Mouse (Mus musculus) urinary bladder, adult 2 months (tissue): ENCODE results near the gene Cercam. TPM values are rescaled to one million over a fixed set of nuclear protein-coding genes. Genes with fewer than 3 reads are reported as not detected.
"Not testable (repeated sequence)": the region's sequence is repeated elsewhere in the genome, so short reads cannot be mapped to it uniquely, and the experiment has no call there.

Experiments used
- DNase-seq: peaks from one replicate; pipeline ENCODE4 v3.0.0; 2022; ENCODE audit warnings: low spot score
- polyA plus RNA-seq: library from polyadenylated mRNA; depleted of rRNA; stranded (reverse); fragments of >200 nt; gene quantifications from 2 replicates; pipeline ENCODE4 v1.2.3, GENCODE M21; 2012

Cercam gene
- polyA plus RNA-seq, 1 experiment, result 44.7 TPM

DNA sequence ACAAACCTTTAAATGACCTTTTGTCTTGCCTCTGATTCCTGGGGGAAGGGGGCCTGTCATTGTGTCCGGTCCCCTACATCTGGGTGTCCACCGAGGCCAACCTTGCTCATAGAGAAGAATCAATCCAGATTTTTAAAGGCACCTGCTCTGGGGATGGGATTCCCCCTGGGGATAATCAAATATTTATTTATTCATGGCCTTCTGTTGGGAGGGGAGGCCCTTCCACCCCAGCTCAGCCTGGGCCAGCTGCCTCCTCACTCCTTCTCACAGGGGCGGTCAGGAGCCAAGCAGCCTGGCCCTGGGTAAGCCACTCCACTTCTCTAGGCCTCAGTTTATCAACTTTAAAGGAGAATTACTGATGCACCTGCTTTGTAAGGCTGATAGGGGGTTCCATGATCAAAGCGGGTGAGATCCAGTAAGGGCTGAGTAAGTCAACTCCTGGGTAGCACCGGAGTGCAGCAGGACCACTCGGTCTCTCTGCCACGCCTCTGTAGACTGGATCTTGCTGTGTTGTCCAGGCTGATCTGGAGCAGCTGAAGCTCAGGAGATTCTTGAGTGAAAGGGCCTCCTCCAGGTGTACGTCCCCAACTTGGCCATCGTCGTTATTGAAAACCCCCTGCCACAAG is 13.3 kb upstream of the Cercam start:
- DNase-seq, result no peak

DNA sequence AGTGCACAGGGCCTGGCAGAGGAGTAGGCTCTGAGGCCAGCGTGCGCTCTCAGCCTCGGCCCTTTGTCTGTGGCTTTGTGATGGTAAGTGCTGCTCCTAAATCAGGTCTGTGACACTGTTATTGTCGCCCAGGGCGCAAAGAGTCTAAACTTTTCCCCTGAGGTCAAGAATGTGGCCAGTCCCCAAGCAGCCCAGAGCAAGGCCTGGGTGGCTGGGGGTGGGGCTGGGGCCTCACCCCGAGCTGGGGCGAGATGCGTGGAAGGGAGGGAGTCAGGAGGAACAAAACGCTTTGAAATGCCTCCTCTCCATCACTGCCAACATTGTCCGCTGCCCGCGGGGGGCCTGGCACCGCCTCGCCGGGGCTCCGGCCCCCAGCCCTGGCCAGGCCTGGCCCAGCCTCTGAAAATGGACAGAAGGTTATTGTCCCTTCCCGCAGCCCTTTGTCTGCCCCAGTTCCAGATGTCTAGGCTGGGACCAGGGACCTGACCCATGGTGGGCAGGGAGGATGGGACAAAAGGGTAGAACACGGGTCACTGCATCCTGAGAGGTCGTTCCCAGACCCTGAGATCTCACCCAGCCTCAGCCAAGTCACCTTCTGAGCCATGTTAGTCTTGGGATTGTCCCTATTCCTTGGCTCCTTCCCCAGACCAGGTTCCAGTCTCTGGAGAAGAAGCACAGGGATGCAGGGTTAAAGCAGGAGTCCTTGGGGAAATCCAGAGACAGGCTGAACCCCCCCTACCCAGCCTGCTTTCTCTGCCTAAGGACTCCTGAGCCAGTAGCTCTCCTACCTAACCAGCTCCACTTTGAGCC is 12.3 kb upstream of the Cercam start:
- no peak for DNase-seq

DNA sequence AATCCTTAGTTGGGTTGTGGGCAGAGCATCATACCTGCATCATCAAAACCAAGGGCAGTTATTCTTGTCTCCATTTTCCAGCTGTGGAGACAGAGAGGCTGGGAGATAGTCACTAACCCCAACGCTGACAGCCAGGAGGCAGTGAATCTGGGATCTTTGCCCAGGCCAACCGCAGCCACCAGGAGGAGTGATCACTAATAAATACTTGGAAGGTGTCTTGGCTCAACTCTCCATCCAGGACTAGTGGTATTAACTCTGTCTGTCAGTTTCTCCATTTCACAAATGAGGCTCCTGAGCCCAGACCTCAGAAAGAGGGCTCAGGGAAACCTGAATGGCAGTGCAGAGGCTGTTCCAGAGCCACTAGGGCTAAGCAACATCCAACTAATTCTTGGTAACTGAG is 11.6 kb upstream of the Cercam start:
- DNase-seq, result no peak

DNA sequence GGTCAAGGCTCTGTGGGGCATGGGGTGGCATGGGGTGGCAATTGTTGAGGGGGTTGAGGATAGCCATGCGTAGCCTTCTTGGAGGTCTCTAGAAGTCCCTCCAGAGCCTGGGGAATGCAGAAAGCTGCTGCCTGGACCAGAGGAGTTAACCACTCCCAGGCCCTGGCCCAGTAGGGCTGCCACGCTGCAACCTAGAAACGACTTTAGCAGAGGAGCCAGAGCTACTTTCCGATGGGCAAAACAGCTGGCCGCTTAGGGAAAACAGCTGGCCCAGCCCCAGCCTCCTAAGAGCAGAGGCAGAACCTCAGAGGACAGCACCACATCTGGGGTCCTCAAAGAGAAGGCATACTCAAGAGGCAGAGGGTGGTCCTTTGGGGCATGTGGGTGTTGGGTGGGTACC is 11.0 kb upstream of the Cercam start:
- DNase-seq, result no peak

DNA sequence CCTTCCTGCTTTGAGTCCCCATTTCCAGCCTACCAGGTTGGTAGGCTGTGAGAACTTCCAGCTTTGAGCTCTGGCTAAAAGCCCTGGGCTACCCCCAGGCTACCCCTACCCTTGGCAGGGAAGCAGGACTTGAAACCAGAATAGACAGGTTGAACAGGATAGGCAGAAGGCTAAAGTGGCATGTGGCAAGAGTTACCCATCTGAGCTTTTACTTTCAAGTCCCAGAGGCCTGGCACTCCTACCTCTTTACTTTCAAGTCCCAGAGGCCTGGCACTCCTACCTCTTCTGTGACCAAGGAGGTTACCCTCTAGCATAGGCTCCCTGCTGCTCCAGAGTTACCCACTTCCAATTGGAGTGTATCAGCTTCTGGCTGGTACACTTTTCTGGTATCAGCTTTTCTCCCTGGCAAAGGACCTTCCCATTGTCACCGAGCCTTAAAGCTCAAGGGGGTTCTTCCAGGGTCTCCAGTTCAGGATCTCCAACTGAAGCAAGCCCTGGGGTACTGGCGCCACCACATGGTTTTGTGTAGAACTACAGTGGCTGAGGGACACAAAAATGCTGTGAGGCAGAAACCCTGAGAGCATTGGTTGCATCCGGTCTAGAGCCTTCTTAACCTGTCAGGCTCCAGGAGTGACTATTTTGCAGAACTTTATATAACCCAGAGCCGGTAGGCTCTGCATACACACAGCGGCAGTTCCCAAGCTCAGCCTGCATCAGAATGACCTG is 10.1 kb upstream of the Cercam start:
- DNase-seq, result no peak

DNA sequence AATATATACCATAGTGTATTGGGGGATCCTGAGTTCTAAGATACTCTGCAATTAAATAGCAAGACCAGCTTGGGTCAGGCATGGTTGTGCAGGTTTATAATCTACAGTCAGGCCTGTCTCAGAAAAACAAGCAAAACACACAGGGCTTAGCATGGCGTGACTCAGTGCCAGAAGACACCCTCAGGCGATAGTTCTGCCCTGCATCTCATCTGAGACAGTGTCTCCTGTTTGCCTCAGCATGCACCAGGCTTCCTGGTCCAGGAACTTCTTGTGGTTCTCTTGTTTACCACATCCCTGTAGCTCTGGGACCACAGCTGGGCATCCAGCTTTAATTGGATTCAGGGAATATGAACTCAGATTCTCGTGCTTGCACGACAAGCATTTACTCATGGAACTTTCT is 3.8 kb upstream of the Cercam start:
- no peak for DNase-seq

DNA sequence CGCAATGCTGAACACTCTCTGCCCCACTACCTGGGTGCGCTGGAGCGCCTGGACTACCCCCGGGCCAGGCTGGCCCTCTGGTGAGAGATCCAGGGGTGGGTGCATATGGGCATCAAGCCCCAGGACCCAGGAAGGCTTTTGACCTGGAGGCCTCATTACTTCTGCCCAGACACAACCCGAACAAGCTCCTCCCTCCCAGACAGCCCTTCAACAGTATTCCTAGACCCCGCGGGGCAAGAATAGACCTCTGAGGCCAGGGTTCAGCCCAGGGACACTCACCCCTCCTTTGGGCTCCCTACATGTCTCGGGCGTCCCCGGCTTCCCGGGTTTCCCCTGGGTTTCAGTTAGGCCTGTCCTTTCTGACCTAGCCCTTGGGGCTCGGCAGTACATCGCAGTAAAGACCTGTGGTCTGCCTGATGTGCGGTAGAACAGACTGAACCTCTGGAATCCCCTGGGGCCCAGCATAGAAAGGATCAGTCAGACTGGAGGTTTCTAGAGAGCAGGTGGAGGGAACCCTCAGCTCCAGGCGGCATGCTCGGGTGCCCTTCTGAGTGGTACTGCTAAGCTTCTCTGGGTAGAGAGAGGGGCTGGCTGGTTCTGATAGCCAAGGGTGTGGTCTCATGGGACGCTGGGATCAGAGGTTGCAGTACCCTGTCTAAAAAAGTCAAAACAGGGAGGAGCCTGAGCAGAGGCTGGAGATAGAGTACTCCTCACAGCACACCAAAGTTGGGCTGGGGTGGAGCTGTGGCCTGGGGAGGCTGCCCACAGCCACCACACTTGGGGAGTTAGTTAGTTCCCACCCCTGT is 885 bp downstream of the Cercam start:
- DNase-seq, result peak; percentile 46

DNA sequence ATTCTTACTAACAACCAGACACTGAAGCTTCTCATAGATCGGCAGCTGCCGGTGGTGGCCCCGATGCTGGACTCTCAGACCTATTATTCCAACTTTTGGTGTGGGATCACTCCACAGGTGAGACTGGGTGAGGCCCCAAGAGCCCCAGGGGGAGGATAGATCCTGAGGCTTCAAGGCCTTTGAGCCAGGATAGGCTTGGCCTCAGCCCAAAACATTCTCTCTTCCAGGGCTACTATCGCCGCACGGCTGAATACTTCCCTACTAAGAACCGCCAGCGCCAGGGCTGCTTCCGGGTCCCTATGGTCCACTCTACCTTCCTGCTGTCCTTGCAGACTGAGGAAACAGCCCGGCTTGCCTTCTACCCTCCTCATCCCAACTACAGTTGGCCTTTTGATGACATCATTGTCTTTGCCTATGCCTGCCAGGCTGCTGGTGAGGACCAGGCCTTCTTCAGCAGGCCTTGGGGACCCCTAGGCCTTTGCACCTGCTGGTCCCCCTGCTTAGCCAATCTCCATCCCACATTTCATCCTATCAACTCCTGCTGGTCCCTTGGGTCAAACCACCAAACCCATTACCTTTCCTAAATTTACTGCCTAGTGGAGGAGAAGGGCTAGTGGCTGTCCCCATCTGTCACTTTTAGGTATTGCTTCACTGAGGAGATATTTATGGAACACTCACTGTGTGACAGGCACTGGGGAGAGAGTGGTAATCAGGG is 3.8 kb downstream of the Cercam start:
- no peak for DNase-seq

DNA sequence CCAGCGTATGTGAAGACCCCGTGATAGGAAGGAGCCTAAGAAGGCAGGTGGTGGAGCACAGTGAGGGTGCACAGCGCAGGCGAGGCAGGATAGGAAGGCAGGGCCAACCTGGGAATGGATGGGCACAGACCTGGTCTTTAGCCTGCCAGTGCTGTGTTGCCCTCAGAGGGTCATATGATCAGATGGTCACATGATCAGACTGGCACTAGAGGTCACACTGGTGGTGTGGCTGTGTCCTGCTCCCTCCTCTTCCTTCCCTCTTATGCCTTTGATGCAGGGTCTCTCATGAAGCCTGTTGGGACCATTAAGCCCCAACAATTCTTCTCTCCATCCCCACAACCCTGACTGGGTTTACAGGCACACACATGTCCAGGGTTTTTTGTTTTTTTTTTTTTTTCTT is 4.8 kb downstream of the Cercam start:
- DNase-seq, result no peak

DNA sequence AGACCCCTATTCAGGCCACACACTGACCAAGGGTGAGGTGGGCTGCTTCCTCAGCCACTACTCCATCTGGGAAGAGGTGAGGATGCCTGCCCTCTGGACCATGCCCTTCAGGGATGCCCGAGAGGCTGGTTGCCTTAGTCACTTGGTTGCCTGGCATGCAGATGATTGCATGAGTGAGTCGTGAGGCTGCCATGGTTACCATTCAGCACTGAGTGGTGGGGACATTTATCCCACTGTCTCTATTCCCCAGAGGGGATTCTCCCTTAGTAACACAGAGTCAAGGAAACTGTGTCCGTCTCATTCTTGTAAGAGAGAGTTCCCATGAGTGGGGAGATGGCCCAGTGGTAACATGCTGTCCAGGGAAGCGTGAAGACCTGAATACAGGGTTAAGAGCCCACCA is 9.1 kb downstream of the Cercam start:
- DNase-seq, result no peak

DNA sequence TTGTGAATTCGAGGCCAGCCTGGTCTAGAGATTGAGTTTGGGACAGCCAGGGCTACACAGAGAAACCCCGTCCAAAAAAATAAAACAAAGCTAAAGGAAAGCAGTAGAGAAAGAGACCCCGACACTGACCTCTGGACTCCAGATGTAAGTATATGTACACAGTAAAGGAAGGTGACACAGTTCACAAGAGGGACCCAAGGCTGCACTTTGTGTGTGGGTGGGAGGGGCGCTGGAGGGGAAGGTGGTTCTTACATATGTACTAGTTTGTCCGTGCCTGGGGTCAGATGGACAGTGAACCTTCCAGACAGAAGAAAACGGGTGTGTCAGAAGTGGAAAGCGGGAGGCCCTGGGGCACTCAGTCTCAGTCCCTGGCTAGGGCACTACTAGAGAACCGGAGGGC is 10.2 kb downstream of the Cercam start:
- no peak for DNase-seq

DNA sequence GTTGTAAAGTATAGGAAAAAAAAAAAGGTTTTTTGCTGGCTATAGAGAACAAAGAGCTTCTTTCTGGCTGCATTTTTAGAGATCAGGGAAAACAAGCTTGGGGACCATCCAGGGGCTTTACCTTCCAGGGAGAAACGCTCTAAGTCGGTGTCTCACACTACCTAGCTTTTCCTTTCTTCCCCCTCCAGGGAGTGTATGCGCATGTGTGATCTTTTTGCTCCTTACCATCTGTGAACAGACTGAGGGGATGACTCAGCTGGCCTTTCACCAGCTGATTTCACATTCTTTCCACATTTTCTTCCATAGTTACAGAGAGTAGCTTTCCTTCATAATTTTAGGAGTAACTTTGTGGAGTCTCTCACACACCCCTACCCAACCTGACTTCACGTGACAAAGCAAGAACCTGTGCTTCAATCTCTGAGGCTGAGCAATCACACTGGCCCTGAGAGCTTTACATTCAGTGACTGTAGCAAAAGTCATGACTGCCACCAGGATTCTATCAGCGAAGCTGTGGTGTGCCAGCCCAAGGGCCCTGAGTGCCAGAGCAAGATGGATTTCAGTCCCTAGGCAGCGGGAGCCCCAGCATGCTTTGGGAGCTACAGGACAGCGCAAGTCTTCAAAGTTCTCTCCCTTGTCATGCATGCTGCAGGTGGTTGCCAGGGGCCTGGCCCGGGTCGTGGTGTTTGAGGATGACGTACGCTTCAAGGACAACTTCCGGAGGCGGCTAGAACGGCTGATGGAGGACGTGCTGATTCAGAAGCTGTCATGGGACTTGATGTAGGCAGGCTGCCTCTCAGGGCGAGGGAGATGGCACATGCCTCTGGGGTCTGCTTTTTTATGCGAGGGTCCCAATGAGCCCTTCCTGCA is 11.2 kb downstream of the Cercam start:
- DNase-seq, result no peak

DNA sequence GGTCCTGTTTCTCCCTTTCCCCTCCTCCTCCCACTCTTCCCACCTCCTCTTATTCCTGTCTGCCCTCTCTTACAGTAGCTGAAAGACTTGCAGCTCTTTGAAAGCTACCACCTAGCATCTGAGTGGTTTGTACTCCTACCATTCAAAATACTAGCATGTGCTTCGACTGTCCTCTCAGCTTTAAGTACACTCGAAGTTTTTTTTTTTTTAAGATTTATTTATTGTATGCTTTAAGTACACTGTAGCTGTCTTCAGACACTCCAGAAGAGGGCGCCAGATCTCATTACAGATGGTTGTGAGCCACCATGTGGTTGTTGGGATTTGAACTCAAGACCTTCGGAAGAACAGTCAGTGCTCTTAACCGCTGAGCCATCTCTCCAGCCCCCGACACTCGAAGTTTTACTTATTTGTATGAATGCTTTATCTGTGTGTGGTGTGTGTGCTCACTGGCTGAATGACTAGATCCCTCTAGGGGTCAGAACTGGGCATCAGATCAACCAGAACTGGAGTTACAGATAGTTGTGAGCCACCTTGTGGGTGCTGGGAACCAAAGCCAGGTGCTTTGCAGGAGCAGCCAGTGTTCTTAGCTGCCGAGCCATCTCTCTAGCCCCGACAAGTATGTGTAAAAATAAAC is 17.8 kb downstream of the Cercam start:
- not testable (repeated sequence) for DNase-seq

DNA sequence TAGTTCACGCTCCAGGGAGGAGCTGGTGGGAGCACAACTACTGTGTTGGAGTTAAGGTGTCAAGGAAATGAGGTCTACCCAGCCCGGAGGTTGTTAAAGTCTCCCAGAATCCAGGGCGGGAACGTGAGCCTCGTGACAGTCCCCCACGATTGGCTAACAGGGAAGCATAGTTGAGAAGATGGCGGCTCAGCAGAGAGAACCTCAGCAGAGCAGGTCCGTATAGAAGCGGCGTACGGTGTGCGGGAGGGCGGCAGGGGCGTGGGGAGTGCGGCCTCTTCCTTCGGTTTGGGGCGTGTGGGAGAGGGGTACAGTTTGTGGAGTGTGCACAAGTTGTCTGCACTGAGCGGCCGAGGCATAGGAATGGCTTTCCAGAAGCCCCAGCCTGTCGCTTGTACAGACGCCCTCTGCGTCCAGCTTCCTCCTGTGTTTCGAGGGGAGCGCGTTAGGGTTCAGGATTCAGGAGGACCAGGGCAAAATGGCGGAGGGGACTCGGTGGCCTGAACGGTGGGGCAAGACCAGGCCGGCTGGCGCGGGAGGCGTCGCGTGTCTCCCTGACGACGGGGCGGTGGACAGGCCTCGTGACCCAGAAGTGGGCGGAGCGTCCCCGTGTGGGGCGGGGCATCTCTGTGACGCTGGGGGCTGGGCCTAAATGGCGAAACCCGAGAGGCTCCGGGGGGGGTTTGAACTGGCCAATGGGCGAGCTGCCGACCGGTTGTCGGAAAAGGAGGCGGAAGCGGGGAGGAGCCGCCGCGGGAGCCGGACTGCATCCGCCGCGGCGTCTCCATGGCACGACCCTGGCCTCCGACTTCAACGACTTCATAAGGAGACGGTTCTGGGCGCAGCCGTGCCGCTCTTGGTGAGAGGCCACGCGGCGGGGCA is 20.3 kb downstream of the Cercam start, which contains the start of gene Odf2:
Gene Odf2, plus strand, starts transcription at position 156 of the 879 bp plus-strand sequence.
- peak; percentile 99 for DNase-seq

DNA sequence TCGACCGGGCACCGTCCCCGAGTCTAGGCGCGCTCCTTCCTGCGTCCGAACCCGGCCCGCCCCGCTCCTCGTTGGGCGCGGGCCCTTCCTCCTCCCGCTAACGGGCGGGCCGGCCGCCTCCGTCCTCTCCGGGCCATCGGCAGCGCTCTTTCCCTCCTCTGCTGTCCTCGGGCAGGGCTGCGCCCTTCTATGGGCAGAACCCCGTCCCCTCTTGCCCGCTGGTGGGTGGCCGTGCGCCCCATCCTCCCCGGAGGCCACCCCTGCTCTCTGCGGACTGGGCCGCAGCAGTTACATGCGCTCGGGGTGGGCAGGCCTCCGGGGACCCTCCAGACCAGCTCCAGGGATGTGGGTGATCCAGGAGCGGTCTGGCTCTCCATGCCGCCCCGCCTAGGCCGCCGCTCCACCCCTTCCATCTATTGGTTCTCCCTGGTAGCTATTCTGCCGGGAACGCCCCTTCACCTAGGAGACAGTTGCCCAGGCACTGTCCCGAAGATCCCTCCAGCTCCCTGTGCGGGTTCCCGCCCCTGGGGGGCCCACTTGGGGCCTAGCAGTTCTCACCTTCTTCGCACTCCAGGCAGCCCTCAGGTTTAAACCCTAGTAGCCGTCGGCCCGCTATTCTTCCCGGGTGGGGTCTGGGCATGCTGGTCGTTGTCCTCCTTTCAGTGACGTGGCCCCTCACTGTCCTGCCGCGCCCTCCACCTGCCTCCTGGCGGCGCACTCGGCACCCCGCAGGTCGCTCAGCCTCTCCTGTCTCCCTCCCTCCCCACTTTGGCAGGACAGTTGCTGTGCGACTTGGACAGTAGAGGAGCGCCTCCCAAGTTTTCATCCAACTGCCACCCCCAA is 21.2 kb downstream of the Cercam start:
- peak; percentile 63 for DNase-seq

DNA sequence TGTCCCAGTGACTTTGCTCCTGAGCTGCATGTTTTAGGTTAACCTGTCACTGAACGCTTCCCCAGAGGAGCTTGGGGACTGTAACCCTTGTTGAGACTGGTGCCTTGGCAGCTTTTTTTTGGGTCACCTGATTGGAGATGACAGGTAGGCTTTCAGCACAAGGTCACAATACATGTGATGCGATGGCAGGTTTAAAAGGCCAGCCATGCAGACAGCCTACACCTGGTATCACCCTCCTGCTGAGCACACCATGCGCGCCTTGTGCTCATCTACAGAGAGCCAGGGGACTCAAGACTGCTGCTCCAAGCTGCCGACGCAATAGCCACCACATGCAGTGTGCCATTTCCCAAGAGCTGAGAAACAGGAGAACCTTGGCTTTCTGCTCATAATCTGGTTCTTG is 22.8 kb downstream of the Cercam start:
- no peak for DNase-seq

DNA sequence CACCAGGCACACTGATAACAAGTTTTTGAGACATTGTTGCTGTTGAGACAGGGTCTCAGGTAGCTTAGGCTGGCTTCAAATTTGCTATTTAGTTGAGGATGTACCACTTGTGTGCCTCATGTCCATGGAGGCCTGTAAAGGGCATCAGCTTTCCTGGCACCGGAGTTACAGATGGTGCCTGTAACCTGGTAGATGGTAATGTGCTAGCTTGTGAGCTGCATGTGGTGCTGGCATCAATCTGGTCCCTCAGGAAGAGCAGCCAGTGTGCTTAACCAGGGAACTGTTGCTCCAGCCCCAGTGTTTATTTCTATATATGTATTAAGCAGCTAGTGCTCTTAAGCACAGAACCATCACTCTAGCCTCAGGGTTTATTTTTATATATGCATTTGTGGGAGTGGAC is 27.1 kb downstream of the Cercam start:
- DNase-seq, result no peak

DNA sequence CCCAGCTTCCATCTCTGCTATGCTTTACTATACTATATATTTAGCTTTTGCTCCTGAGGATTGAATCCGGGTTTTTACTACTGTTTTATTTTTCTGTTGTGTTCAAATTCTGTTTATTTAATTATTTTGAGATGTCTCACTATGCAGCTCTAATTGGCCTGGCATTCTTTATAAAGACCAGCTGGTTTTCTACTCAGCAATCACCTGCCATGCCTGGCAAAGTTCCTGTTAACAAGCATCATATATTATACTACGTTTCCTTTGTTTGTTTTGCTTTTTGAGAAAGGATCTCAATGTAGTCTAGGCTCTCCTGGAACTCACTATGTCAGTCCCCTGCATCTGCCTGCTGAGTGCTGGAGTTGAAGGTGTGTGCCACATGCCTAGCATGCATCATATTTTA is 28.4 kb downstream of the Cercam start:
- no peak for DNase-seq
